Mouse (Mus musculus) cerebellum, adult 2 months (tissue): ENCODE measurements around the gene Amz1.

ENCODE experiments used
- CTCF ChIP-seq: fragments of 200-500 bp; IDR thresholded peaks from 2 replicates; pipeline ENCODE4 v1.5.1; 2011; ENCODE audit warnings: low read depth, mild to moderate bottlenecking, control low read depth, low read length, moderate library complexity, borderline replicate concordance; ENCODE audit not compliant: insufficient read depth
- POLR2A ChIP-seq: fragments of 200-500 bp; IDR thresholded peaks from 2 replicates; pipeline ENCODE4 v1.6.1; 2011; ENCODE audit warnings: low read length, control low read depth, borderline replicate concordance; ENCODE audit not compliant: insufficient read depth

DNA sequence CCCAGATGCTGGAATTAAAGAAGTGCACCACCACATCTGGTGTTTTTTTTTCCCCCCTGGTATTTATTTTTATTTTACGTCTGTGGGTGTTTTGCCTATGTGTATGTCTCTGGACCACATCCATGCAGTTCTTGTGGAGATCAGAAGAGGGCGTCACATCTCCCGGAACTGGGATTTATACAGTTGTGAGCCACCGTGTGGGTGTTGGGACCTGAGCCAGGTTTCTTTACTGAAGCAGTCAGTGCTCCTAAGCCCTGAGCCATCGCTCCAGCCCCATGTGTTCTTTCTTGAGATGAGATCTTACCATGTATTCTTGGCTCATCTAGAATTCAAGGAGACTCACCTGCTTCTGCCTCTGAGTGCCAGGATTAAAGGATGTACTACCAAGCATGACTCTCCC, 12.9 kb upstream of the Amz1 start:
- TF ChIP-seq CTCF = no peak
- no peak for TF ChIP-seq POLR2A
